Mouse (Mus musculus) embryo, embryonic 10 days (tissue): ENCODE results near the gene Taf1b.

Source experiments
- DNase-seq: peaks from one replicate; pipeline ENCODE4 v3.0.0-alpha.2; 2015; ENCODE audit warnings: low spot score

Taf1b gene

DNA sequence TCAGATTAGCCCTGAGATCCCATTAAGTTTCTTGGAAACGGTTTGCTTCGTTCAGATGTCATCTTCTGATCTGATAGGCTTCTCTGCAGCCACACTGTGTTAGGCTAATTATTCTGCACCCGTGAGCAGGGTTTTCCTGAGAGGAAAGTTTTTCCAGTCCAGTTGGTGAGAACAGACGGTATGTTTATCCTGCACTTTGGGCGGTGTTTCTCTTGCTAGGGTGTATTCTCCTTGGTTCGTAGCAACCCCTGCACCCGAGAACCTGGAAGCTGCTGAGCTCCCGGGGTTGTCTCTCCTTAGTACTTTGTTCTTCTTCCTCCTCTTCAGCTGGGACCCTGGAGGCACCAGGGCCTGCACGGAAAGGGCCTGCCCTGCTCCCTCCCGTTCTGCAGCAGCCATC is 108.0 kb downstream of the Taf1b start:
- DNase-seq: no peak
